Mouse (Mus musculus) CH12.LX (cell line): ENCODE results near the gene Olfr1417. TPM values are rescaled to one million over a fixed set of nuclear protein-coding genes. Genes with fewer than 3 reads are reported as not detected.

ENCODE experiments used
- DNase-seq: peaks from one replicate; pipeline ENCODE4 v3.0.0-alpha.2; 2013; ENCODE audit errors: extremely low read depth
- H3K27ac ChIP-seq: 2 replicates; pipeline ENCODE4 v1.5.1; 2012; ENCODE audit warnings: low read depth, mild to moderate bottlenecking, control low read depth, moderate library complexity; ENCODE audit not compliant: insufficient read depth
- H3K27me3 ChIP-seq: replicated peaks from 2 replicates; pipeline ENCODE3; 2012; ENCODE audit warnings: inconsistent platforms
- H3K36me3 ChIP-seq, 2 experiments: replicated peaks in 1 of 2; 2 replicates each; pipeline versions ENCODE3 to v1.6.1; 2012; ENCODE audit warnings: inconsistent platforms in 1 of 2, low read length in 1 of 2, mild to moderate bottlenecking in 1 of 2, mixed read lengths in 1 of 2, moderate library complexity in 1 of 2; ENCODE audit not compliant: control insufficient read depth in 1 of 2, insufficient read depth in 1 of 2
- H3K4me1 ChIP-seq, 2 experiments: 2 replicates each; pipeline ENCODE4 v1.6.1; 2012; ENCODE audit warnings: inconsistent platforms in 1 of 2, moderate library complexity in 1 of 2; ENCODE audit not compliant: insufficient read depth in 2 of 2, control insufficient read depth in 1 of 2
- H3K4me2 ChIP-seq: 2 replicates; pipeline ENCODE4 v1.6.1; 2012; ENCODE audit warnings: low read depth, mild to moderate bottlenecking, control low read depth; ENCODE audit not compliant: poor library complexity, insufficient read depth, severe bottlenecking
- H3K4me3 ChIP-seq, 3 experiments: fragments of 150-350 bp in 1 of 3; sonication (generic) in 1 of 3; replicated peaks in 1 of 3; 2 replicates each; pipeline versions ENCODE3 to v1.5.1; 2011 to 2012; ENCODE audit warnings: low read depth in 2 of 3, low read length in 2 of 3, mild to moderate bottlenecking in 2 of 3, moderate library complexity in 2 of 3, control low read depth in 1 of 3, improper control_type of control experiment in 1 of 3, inconsistent platforms in 1 of 3, mixed read lengths in 1 of 3; ENCODE audit not compliant: poor library complexity in 1 of 3
- H3K79me2 ChIP-seq: replicated peaks from 2 replicates; pipeline ENCODE4 v1.6.1; 2012; ENCODE audit warnings: mild to moderate bottlenecking, moderate library complexity; ENCODE audit not compliant: control insufficient read depth, poor library complexity, insufficient read depth, severe bottlenecking; ENCODE audit errors: extremely low read depth
- H3K9ac ChIP-seq: 2 replicates; pipeline ENCODE4 v1.6.1; 2012; ENCODE audit warnings: low read depth, mild to moderate bottlenecking, control low read depth, moderate library complexity; ENCODE audit not compliant: insufficient read depth
- H3K9me3 ChIP-seq: replicated peaks from 2 replicates; pipeline ENCODE3; 2012; ENCODE audit warnings: low read length, inconsistent platforms, mixed read lengths
- CHD2 ChIP-seq: IDR thresholded peaks from 2 replicates; pipeline ENCODE4 v1.6.1; 2011; ENCODE audit warnings: low read length, improper control_type of control experiment
- CTCF ChIP-seq, 2 experiments: IDR thresholded peaks in 1 of 2; conservative IDR thresholded peaks in 1 of 2; 2 replicates each; pipeline ENCODE4 v1.5.1; 2011 to 2012; ENCODE audit warnings: low read depth in 2 of 2, low read length in 2 of 2, improper control_type of control experiment in 1 of 2, inconsistent platforms in 1 of 2, mild to moderate bottlenecking in 1 of 2, moderate library complexity in 1 of 2
- ELF1 ChIP-seq: IDR thresholded peaks from 2 replicates; pipeline ENCODE4 v1.6.1; 2014; ENCODE audit warnings: low read depth, mild to moderate bottlenecking, inconsistent platforms, low read length, improper control_type of control experiment
- ETS1 ChIP-seq: conservative IDR thresholded peaks from 2 replicates; pipeline ENCODE4 v1.6.1; 2012; ENCODE audit warnings: low read depth, mild to moderate bottlenecking, inconsistent platforms, low read length, improper control_type of control experiment, moderate library complexity
- GABPA ChIP-seq: IDR thresholded peaks from 2 replicates; pipeline ENCODE4 v1.6.1; 2012; ENCODE audit warnings: low read depth, low read length, improper control_type of control experiment, inconsistent platforms; ENCODE audit not compliant: insufficient replicate concordance
- HCFC1 ChIP-seq: IDR thresholded peaks from 2 replicates; pipeline ENCODE4 v1.6.1; 2012; ENCODE audit warnings: low read depth, mild to moderate bottlenecking, inconsistent platforms, low read length, improper control_type of control experiment
- JUND ChIP-seq: conservative IDR thresholded peaks from 2 replicates; pipeline ENCODE4 v1.6.1; 2011; ENCODE audit warnings: low read depth, low read length, improper control_type of control experiment
- MAFK ChIP-seq: IDR thresholded peaks from 2 replicates; pipeline ENCODE4 v1.6.1; 2011; ENCODE audit warnings: low read length, improper control_type of control experiment; ENCODE audit not compliant: insufficient replicate concordance
- MAZ ChIP-seq: IDR thresholded peaks from 2 replicates; pipeline ENCODE4 v1.6.1; 2012; ENCODE audit warnings: low read depth, mild to moderate bottlenecking, inconsistent platforms, low read length, improper control_type of control experiment, moderate library complexity
- MEF2A ChIP-seq: IDR thresholded peaks from 2 replicates; pipeline ENCODE4 v1.6.1; 2014; ENCODE audit warnings: low read depth, mild to moderate bottlenecking, inconsistent platforms, low read length, improper control_type of control experiment, borderline replicate concordance
- MXI1 ChIP-seq: IDR thresholded peaks from 2 replicates; pipeline ENCODE4 v1.6.1; 2011; ENCODE audit warnings: mild to moderate bottlenecking, low read depth, low read length, improper control_type of control experiment
- MYC ChIP-seq: IDR thresholded peaks from 2 replicates; pipeline ENCODE4 v1.6.1; 2011; ENCODE audit warnings: low read depth, mild to moderate bottlenecking, improper control_type of control experiment, low read length
- NELFE ChIP-seq: IDR thresholded peaks from 2 replicates; pipeline ENCODE4 v1.6.1; 2011; ENCODE audit warnings: low read depth, low read length, improper control_type of control experiment
- NRF1 ChIP-seq: IDR thresholded peaks from 2 replicates; pipeline ENCODE4 v1.6.1; 2014; ENCODE audit warnings: low read depth, mild to moderate bottlenecking, inconsistent platforms, low read length, improper control_type of control experiment, moderate library complexity
- POLR2AphosphoS2 ChIP-seq: IDR thresholded peaks from 2 replicates; pipeline ENCODE4 v1.6.1; 2011; ENCODE audit warnings: low read depth, low read length, improper control_type of control experiment
- RAD21 ChIP-seq: IDR thresholded peaks from 2 replicates; pipeline ENCODE4 v1.6.1; 2011; ENCODE audit warnings: low read depth, mild to moderate bottlenecking, low read length, improper control_type of control experiment, moderate library complexity
- RCOR1 ChIP-seq: conservative IDR thresholded peaks from 2 replicates; pipeline ENCODE4 v1.6.1; 2012; ENCODE audit warnings: low read depth, mild to moderate bottlenecking, inconsistent platforms, low read length, improper control_type of control experiment
- SIN3A ChIP-seq: IDR thresholded peaks from 2 replicates; pipeline ENCODE4 v1.6.1; 2012; ENCODE audit warnings: low read length, improper control_type of control experiment, inconsistent platforms
- TBP ChIP-seq: conservative IDR thresholded peaks from 2 replicates; pipeline ENCODE4 v1.6.1; 2011; ENCODE audit warnings: low read depth, low read length, improper control_type of control experiment
- TCF12 ChIP-seq: IDR thresholded peaks from 2 replicates; pipeline ENCODE4 v1.6.1; 2014; ENCODE audit warnings: low read depth, mild to moderate bottlenecking, inconsistent platforms, low read length, improper control_type of control experiment
- UBTF ChIP-seq: IDR thresholded peaks from 2 replicates; pipeline ENCODE4 v1.6.1; 2012; ENCODE audit warnings: low read depth, mild to moderate bottlenecking, inconsistent platforms, low read length, improper control_type of control experiment, moderate library complexity
- USF1 ChIP-seq: IDR thresholded peaks from 2 replicates; pipeline ENCODE4 v1.6.1; 2014; ENCODE audit warnings: low read depth, mild to moderate bottlenecking, inconsistent platforms, low read length, improper control_type of control experiment
- ZC3H11A ChIP-seq: IDR thresholded peaks from 2 replicates; pipeline ENCODE4 v1.6.1; 2012; ENCODE audit warnings: low read depth, mild to moderate bottlenecking, inconsistent platforms, low read length, improper control_type of control experiment
- ZKSCAN1 ChIP-seq: IDR thresholded peaks from 2 replicates; pipeline ENCODE4 v1.6.1; 2012; ENCODE audit warnings: low read depth, inconsistent platforms, low read length, improper control_type of control experiment, borderline replicate concordance
- ZMIZ1 ChIP-seq: IDR thresholded peaks from 2 replicates; pipeline ENCODE4 v1.6.1; 2012; ENCODE audit warnings: low read depth, mild to moderate bottlenecking, inconsistent platforms, low read length, improper control_type of control experiment
- dilution Hi-C: fragments of 300-500 bp; cut with MboI; formaldehyde crosslinking; loops from 2 replicates; pipeline ENCODE4 v1.14.3; 2020; ENCODE audit warnings: low sequenced_read_pairs; ENCODE audit not compliant: extremely low pct_unique_long_range_greater_than_20kb, extremely low pct_ligation_motif_present
- in situ Hi-C: fragments of 300-500 bp; cut with MboI; formaldehyde crosslinking; loops from 3 replicates; pipeline ENCODE4 v1.14.3; 2019; ENCODE audit warnings: low sequenced_read_pairs, low pct_ligation_motif_present, low pct_unique_long_range_greater_than_20kb, mixed read lengths
- polyA plus RNA-seq: library from polyadenylated mRNA; unstranded; fragments of >175 nt; gene quantifications from 2 replicates; pipeline ENCODE4 v1.2.1, GENCODE M21; 2012; ENCODE audit warnings: low read depth; ENCODE audit not compliant: insufficient read length
- total RNA-seq, 2 experiments: library from RNA; depleted of rRNA; stranded (reverse); fragments of 300-350 nt in 1 of 2; fragments of >200 nt in 1 of 2; gene quantifications; 2 replicates each; pipeline ENCODE4 v1.2.3; 2012 to 2014

The Olfr1417 gene
- total and polyA plus RNA-seq, 3 experiments, result not detected

GRCm38 (mm10) chr19:11807251-11807650 is 31.8 kb downstream of the Olfr1417 start:
- no peak overlapping the region for H3K4me3 ChIP-seq
- in situ Hi-C loops (no loop called here), dilution Hi-C loops (no loop called here)
- no peaks in the 10 kb centered on the region for H3K4me1 ChIP-seq
- H3K9ac ChIP-seq, result no peak overlapping the region
- no peak overlapping the region for H3K27ac ChIP-seq
- no peak overlapping the region for H3K4me2 ChIP-seq
- no peaks in the 10 kb centered on the region for H3K79me2 ChIP-seq
- H3K9me3 ChIP-seq, result no peaks in the 10 kb centered on the region
- H3K36me3 ChIP-seq, result no peaks in the 10 kb centered on the region
- no peak for DNase-seq
- TF ChIP-seq MXI1 (no peak), MYC (no peak), HCFC1 (no peak), UBTF (no peak), CHD2 (no peak), NRF1 (no peak), ETS1 (no peak), ZKSCAN1 (no peak), RAD21 (no peak), POLR2AphosphoS2 (no peak), JUND (no peak), USF1 (no peak), TBP (no peak), RCOR1 (no peak)
- TF ChIP-seq, all 38 proteins: peak for 0
- no peaks in the 10 kb centered on the region for H3K27me3 ChIP-seq

GRCm38 (mm10) chr19:11804423-11804822 is 34.6 kb downstream of the Olfr1417 start:
- no peak for DNase-seq
- in situ Hi-C loops, result no loop called here
- Histone ChIP-seq H3K27ac (no peak overlapping the region), H3K4me1 (no peaks in the 10 kb centered on the region; a peak in 1 of 4 replicates), H3K4me3 (no peak overlapping the region), H3K4me2 (no peak overlapping the region), H3K36me3 (no peaks in the 10 kb centered on the region), H3K79me2 (no peaks in the 10 kb centered on the region), H3K9me3 (no peaks in the 10 kb centered on the region), H3K27me3 (no peaks in the 10 kb centered on the region), H3K9ac (no peak overlapping the region)
- TF ChIP-seq MAZ, result no peak
- TF ChIP-seq UBTF, result no peak
- no peak for TF ChIP-seq CTCF (conservative IDR thresholded peaks at IDR 0.05 in 1 of 2, IDR thresholded peaks at IDR 0.05 in 1 of 2; ENCODE audit: low read depth in 2 of 2, low read length in 2 of 2)
- TF ChIP-seq ETS1, result no peak
- TF ChIP-seq TBP, result no peak
- no peak for TF ChIP-seq JUND
- TF ChIP-seq TCF12, result no peak
- TF ChIP-seq ELF1, result no peak
- no peak for TF ChIP-seq MAFK
- no peak for TF ChIP-seq ZMIZ1
- no peak for TF ChIP-seq ZC3H11A
- TF ChIP-seq SIN3A, result no peak
- TF ChIP-seq MEF2A, result no peak
- TF ChIP-seq ZKSCAN1, result no peak
- TF ChIP-seq GABPA, result no peak
- no peak for TF ChIP-seq NRF1
- no peak for TF ChIP-seq NELFE
- no peak for TF ChIP-seq MYC
- TF ChIP-seq RAD21, result no peak
- dilution Hi-C loops, result no loop called here
